Mouse (Mus musculus) thymus, postnatal 10 days (tissue): ENCODE measurements around the gene Cwf19l2.
"Not testable (repeated sequence)": the region's sequence is repeated elsewhere in the genome, so short reads cannot be mapped to it uniquely, and the experiment has no call there.

Source experiments
- DNase-seq, 2 experiments: peaks; one replicate each; pipeline ENCODE4 v3.0.0; 2021; ENCODE audit warnings: low spot score in 2 of 2

The Cwf19l2 gene

DNA sequence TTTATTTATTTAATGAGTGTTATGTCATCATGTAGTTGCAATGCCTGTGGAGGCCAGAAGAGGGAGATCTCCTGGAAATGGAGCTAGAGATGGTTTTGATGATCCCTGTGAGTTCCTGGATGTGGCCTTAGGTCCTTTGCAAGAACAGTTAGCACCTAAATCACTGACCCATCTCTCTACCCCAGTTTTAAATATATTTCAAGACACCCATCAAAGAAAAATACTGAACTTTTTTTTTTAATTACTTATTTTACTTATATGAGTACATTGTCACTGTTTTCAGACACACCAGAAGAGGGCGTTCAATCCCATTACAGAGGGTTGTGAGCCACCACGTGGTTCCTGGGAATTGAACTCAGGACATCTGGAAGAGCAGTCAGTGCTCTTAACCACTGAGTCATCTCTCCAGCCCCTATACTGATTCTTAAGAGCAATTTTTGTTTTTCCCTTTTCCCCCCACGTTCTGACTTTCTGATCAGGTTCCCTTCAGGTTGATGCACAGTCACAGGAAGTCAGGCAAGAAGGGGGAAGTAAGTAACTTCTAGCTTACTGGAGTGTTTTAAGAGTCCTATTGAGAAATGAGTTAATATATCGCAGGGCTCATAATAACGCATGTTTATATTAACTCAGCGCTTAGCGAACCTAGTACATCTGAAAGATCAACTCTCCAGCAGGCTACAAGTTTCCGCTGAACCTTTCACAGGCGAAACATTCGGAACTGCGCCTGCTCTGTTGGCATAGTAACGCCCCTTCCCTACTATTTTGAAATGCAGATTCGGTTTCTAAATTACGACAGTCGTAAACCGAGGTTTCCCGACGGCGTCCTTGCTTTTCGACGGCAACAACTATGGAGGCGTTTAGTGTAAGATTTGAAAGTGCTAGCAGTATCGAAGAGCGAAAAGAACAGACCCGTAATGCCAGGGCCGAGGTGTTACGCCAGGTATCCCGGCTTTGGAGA, at the start of gene Cwf19l2:
Gene Cwf19l2 (plus strand): TSS at position 342 of the 958 bp plus-strand sequence.
- DNase-seq: peak; percentile 74 to 80

DNA sequence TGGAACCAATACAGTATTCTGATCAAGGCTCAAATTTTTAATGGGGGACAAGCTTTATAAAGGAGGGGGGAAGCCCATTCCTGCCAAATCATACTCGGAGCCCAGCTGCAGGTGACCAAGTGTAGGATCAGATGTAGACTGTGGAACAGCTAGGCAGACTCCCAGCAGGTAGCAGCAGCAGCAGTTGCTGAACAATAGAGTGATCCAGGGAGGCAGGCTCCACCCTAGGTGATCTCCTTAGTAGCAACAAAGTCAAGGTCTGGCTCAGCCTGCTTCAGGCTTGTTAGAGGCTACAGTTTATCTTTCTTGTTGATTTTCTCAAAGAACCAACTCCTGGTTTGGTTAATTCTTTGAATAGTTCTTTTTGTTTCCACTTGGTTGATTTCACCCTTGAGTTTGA, 27.1 kb upstream of the Cwf19l2 start:
- not testable (repeated sequence) for DNase-seq

DNA sequence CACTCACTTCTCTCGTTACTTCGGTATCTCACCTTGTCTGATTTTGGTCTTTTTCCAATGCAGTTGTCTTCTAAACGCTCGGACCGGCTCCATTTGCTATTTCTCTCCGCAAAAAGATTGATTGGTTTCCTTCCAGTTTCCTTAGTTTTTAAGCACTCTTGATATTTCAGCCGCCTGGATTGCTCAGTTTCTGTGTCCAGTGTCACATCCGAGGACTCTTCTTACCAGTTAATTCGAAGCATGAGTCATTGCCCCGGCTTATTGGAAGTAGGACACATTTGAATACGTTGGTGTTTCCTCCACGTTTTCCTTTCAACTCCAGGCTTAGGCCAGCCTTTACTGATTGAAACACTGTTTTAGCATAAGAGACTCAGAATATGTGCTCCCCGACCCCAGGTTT, 980 bp downstream of the Cwf19l2 start:
- DNase-seq: peak; percentile 4 to 7

DNA sequence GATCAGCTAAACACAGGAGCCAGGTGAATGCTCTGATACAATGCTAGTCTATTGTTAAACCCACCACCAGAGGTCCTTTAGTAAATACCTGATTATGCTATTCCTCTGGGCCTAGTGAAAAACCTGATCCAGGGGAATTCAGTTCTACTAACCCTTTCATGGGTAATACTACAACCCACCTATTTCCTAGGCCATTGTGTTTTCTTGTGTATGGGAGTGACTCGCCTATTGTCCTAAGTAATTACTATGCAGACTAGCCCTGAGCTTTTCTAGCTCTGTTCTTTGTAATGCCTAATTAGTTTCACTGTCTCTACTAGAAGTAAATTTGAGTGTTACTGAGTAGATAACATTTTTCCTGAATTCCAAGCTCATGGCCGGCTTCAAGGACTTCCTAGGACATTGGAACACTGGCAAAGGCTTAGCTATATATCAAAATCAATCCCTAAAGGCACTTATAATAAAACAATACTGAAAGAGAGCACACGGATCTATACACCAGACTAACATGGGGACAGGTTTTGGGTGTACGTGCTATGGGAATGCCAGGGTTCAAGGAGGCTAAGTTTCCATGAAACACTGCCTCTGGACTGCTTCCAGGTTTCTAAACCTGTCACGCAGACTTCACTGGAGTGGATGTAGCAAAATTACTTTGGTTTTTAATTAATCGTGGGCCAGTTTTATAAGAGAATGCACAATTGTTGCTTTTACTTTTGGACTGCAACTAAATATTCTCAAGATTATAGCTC, 36.3 kb downstream of the Cwf19l2 start:
- DNase-seq: not testable (repeated sequence)

DNA sequence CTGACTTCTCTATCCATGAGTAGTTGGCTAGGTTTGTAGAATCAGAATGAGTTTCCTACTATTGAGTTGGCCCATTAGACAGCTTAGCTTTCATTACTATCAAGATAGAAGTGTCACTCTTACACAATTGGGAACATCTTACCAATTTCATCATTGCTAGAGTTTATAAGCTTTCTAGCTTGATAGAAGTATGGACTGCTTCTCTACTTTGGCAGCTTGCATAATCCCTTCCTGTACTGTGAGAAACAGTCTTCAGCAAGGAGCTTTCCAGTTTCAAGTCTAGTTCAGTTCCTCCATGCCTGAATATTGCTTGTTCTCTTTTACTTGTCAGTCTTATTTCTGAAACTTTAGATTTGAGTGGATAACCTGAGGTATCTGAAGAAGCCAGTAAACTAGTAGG, 68.5 kb downstream of the Cwf19l2 start:
- no peak for DNase-seq

DNA sequence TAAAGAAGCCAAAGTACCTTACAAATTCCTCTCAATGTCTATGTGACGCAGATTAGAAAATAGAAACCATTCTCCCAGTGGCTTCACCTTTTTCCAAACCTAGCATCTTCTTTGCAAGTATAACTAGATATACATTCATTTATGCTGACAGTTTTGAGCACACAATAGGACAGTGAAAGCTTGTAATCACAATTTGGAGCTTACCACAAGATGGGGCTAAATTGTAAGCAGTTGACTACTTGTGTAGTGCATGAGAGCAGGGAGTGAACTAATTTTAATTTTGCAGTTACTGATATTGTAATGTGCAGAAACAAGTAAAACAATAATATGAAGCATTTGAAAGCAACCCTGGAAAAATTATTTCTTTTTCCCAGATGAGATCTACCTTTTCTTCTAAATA, 115.3 kb downstream of the Cwf19l2 start:
- no peak for DNase-seq

DNA sequence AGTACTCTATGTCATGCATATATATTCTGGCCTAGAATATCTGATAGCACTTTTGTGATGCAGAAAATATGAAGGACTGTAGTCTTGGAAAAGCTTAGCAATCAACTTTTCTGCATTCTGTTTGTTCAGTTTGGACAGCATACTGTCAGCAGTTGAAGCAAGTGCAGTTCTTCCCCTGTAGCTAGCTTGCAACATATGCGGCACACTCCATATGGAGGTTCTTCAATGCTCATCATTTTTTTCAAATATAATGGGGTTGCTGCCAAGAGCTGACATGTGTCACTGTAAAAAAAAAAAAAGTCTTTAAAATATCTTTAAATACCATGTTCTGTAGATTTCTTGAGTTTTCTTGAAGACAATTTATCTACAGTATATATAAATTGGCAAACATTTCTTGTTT, 115.8 kb downstream of the Cwf19l2 start:
- no peak for DNase-seq

DNA sequence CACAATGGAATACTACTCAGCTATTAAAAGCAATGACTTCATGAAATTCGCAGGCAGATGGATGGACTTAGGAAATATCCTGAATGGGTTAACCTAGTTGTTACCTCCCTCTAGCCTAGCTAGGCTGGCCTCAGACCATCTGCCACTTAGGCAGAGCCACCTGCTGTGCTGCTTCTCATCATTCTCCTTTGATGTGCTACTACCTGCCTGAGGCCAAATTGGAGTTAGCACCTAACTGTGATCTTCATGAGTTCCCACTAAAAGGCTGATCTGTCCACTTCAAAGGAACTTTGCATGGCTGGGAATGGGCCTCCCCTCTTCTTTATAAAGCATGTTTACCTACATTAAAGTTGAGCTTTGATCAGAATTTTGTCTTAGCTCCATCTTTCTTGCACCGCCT, 117.6 kb downstream of the Cwf19l2 start:
- DNase-seq: no peak
